Mouse (Mus musculus) CH12.LX (cell line): ENCODE data around the gene Pyroxd2.

Source experiments
- CTCF ChIP-seq, 2 experiments: IDR thresholded peaks in 1 of 2; conservative IDR thresholded peaks in 1 of 2; 2 replicates each; pipeline ENCODE4 v1.5.1; 2011 to 2012; ENCODE audit warnings: low read depth in 2 of 2, low read length in 2 of 2, improper control_type of control experiment in 1 of 2, inconsistent platforms in 1 of 2, mild to moderate bottlenecking in 1 of 2, moderate library complexity in 1 of 2
- EP300 ChIP-seq: IDR thresholded peaks from 2 replicates; pipeline ENCODE4 v1.6.1; 2011; ENCODE audit warnings: low read length, improper control_type of control experiment
- HCFC1 ChIP-seq: IDR thresholded peaks from 2 replicates; pipeline ENCODE4 v1.6.1; 2012; ENCODE audit warnings: low read depth, mild to moderate bottlenecking, inconsistent platforms, low read length, improper control_type of control experiment
- JUN ChIP-seq: IDR thresholded peaks from 2 replicates; pipeline ENCODE4 v1.6.1; 2011; ENCODE audit warnings: low read depth, mild to moderate bottlenecking, low read length, improper control_type of control experiment, moderate library complexity; ENCODE audit not compliant: insufficient read depth
- KAT2A ChIP-seq: IDR thresholded peaks from 2 replicates; pipeline ENCODE4 v1.6.1; 2012; ENCODE audit warnings: low read length, improper control_type of control experiment, inconsistent platforms; ENCODE audit not compliant: insufficient replicate concordance
- MAFK ChIP-seq: IDR thresholded peaks from 2 replicates; pipeline ENCODE4 v1.6.1; 2011; ENCODE audit warnings: low read length, improper control_type of control experiment; ENCODE audit not compliant: insufficient replicate concordance
- MAX ChIP-seq: IDR thresholded peaks from 2 replicates; pipeline ENCODE4 v1.6.1; 2011; ENCODE audit warnings: low read length, improper control_type of control experiment
- POLR2A ChIP-seq: IDR thresholded peaks from 2 replicates; pipeline ENCODE4 v1.6.1; 2011; ENCODE audit warnings: low read depth, mild to moderate bottlenecking, improper control_type of control experiment, low read length
- POLR2AphosphoS2 ChIP-seq: IDR thresholded peaks from 2 replicates; pipeline ENCODE4 v1.6.1; 2011; ENCODE audit warnings: low read depth, low read length, improper control_type of control experiment
- RCOR1 ChIP-seq: conservative IDR thresholded peaks from 2 replicates; pipeline ENCODE4 v1.6.1; 2012; ENCODE audit warnings: low read depth, mild to moderate bottlenecking, inconsistent platforms, low read length, improper control_type of control experiment
- SMC3 ChIP-seq: IDR thresholded peaks from 2 replicates; pipeline ENCODE4 v1.6.1; 2011; ENCODE audit warnings: low read depth, low read length, improper control_type of control experiment
- USF2 ChIP-seq: conservative IDR thresholded peaks from 2 replicates; pipeline ENCODE4 v1.6.1; 2011; ENCODE audit warnings: low read depth, low read length, improper control_type of control experiment
- ZC3H11A ChIP-seq: IDR thresholded peaks from 2 replicates; pipeline ENCODE4 v1.6.1; 2012; ENCODE audit warnings: low read depth, mild to moderate bottlenecking, inconsistent platforms, low read length, improper control_type of control experiment
- ZKSCAN1 ChIP-seq: IDR thresholded peaks from 2 replicates; pipeline ENCODE4 v1.6.1; 2012; ENCODE audit warnings: low read depth, inconsistent platforms, low read length, improper control_type of control experiment, borderline replicate concordance

DNA sequence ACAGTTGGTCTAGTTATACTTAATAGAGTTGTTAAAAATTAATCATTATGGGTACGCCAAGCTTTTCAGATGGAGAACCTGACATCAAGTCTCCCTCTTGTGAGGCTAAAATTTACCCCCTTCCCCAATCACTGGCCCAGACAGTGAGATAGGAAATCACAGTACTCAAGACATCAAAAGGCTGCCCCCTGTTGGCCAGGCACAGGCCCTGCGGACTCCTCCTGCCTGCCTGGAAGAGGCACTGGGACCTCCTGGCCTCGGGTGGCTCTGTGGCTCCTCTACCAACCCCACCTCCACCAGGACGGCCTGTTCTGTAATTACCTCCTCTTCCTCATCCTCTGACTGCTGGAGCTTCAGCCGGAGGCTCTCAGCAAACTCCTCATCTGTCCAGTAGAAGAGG lies 25.2 kb upstream of the Pyroxd2 start:
- TF ChIP-seq JUN (no peak), CTCF (conservative IDR thresholded peaks at IDR 0.05 in 1 of 2, IDR thresholded peaks at IDR 0.05 in 1 of 2; ENCODE audit: low read depth in 2 of 2, low read length in 2 of 2) (peak; percentile 57 to 59), POLR2A (no peak), MAFK (no peak), ZKSCAN1 (no peak), RCOR1 (no peak), MAX (no peak), EP300 (no peak), KAT2A (no peak), ZC3H11A (no peak), USF2 (no peak), SMC3 (peak; percentile 15; the same call in 1 of the 2 replicates), POLR2AphosphoS2 (no peak), HCFC1 (no peak)
